Mouse (Mus musculus): ENCODE data around the gene Clip2.

GRCm38 (mm10) chr5:134597711-134598110 lies 45.5 kb upstream of the Clip2 start:
- TF ChIP-seq POLR2AphosphoS5 (IDR thresholded peaks at IDR 0.05; ENCODE audit: insufficient replicate concordance, low read depth, low read length) (no peak), CTCF (IDR thresholded peaks at IDR 0.05; ENCODE audit: low read depth, low read length) (no peak)

Data from G1E (cell line).